Mouse (Mus musculus) embryonic fibroblast, embryonic 13.5 days (primary cell): ENCODE data around the gene Med24.

Experiments
- CTCF ChIP-seq: IDR thresholded peaks from 2 replicates; pipeline ENCODE4 v1.5.1; 2011; ENCODE audit warnings: mild to moderate bottlenecking, control low read depth, low read length, moderate library complexity, borderline replicate concordance; ENCODE audit not compliant: insufficient read depth
- POLR2A ChIP-seq: IDR thresholded peaks from 2 replicates; pipeline ENCODE4 v1.6.1; 2011; ENCODE audit warnings: low read depth, mild to moderate bottlenecking, control low read depth, low read length, moderate library complexity

GRCm38 (mm10) chr11:98710416-98711045, 18.7 kb downstream of the Med24 start:
- TF ChIP-seq CTCF (peak; percentile 89), POLR2A (no peak)
